In the genomic region with DNA sequence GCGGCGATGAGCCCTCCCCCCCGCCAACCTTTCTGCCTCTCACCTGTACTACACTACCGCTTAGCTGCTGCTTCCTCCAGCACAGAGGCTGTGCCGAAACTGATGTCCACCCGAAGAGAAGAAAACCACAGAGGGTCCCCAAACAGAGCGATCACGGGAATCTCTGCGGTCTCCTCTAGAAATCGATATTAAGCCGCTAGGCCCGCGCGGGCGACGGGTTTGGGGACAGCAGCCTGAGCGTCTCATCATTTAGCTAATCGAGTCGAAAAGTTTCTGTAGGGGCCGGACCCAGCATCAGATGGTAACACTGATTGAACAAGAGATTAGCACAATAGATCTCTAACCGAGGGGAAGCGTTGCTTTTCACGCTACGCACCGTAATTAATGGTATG, we compare ENCODE assay signal across 12 mouse cellular contexts. TPM values are rescaled to one million over a fixed set of nuclear protein-coding genes. Genes with fewer than 3 reads are reported as not detected.
DNase-seq lines count a peak whose midpoint lies in the region; ATAC-seq lines count a peak whose summit lies in the region.
"Had no signal": no experiment of that assay in that cellular context is flagged by ENCODE, and none has a peak within 500 bp of the region (broad histone marks: within the 10 kb centered on the region; RNA-seq: fewer than 3 reads in every experiment).

No protein-coding gene starts in this region.

- DNase-seq in intestine, embryonic 14.5 days (ENCODE audit: low spot score) = no peak
- peak; percentile 6 for DNase-seq in ovary, postnatal 36 days (ENCODE audit: low spot score)
- no peak for DNase-seq in ovary, postnatal 10 days (ENCODE audit: low spot score)
- DNase-seq in embryonic facial prominence, embryonic 11.5 days (ENCODE audit: low spot score) = peak; percentile 20
- no peak for DNase-seq in adrenal gland, postnatal 25 days
- no peak for DNase-seq in gastrocnemius, postnatal 4 days (ENCODE audit: low spot score in 2 of 2)
- DNase-seq: kidney, postnatal 36 days; lung, postnatal 36 days; thymus, postnatal 14 days had no signal

- no peaks in the 10 kb centered on the region for H3K9me3 ChIP-seq in intestine, embryonic 14.5 days (ENCODE audit: control insufficient read depth, low read length)
- no peaks in the 10 kb centered on the region for H3K9me3 ChIP-seq in intestine, embryonic 16.5 days (ENCODE audit: control insufficient read depth, low read length)
- H3K9me3 ChIP-seq in embryonic facial prominence, embryonic 11.5 days (replicated peaks; ENCODE audit: control insufficient read depth, low read length) = no peaks in the 10 kb centered on the region
- no peaks in the 10 kb centered on the region for H3K9me3 ChIP-seq in neural tube, embryonic 13.5 days

- ATAC-seq in intestine, embryonic 14.5 days (replicated peaks; ENCODE audit: low FRiP score, low TSS enrichment, low read depth) = no peak
- ATAC-seq in intestine, embryonic 16.5 days = no peak
- ATAC-seq in embryonic facial prominence, embryonic 11.5 days (replicated peaks; ENCODE audit: insufficient number of reproducible peaks, low FRiP score, low TSS enrichment, low read depth) = no peak
- ATAC-seq in neural tube, embryonic 13.5 days (ENCODE audit: low read depth) = no peak

- H3K4me3 ChIP-seq in intestine, embryonic 14.5 days (ENCODE audit: low read depth, low read length) = peak overlapping the region; percentile 15; the same call in 1 of the 2 replicates
- no peak overlapping the region; the same call in 1 of the 2 replicates for H3K4me3 ChIP-seq in intestine, embryonic 16.5 days (ENCODE audit: low read length)
- no peak overlapping the region for H3K4me3 ChIP-seq in embryonic facial prominence, embryonic 11.5 days (ENCODE audit: low read depth, low read length)
- H3K4me3 ChIP-seq in neural tube, embryonic 13.5 days = peak overlapping the region; percentile 45

- H3K36me3 ChIP-seq in intestine, embryonic 14.5 days (ENCODE audit: control insufficient read depth, insufficient read depth, low read length) = no peaks in the 10 kb centered on the region
- no peaks in the 10 kb centered on the region for H3K36me3 ChIP-seq in intestine, embryonic 16.5 days (ENCODE audit: control insufficient read depth, insufficient read depth, low read length)
- no peaks in the 10 kb centered on the region for H3K36me3 ChIP-seq in embryonic facial prominence, embryonic 11.5 days (replicated peaks; ENCODE audit: control insufficient read depth, insufficient read depth, low read depth, low read length)
- H3K36me3 ChIP-seq in neural tube, embryonic 13.5 days = no peaks in the 10 kb centered on the region

- no peak overlapping the region for H3K27ac ChIP-seq in intestine, embryonic 14.5 days (ENCODE audit: low read depth)
- H3K27ac ChIP-seq in intestine, embryonic 16.5 days (ENCODE audit: low read length) = no peak overlapping the region
- no peak overlapping the region for H3K27ac ChIP-seq in embryonic facial prominence, embryonic 11.5 days (replicated peaks; ENCODE audit: low read depth, low read length)
- peak overlapping the region; percentile 68 for H3K27ac ChIP-seq in neural tube, embryonic 13.5 days (replicated peaks)

- peaks cover 100% of the 10 kb centered on the region for H3K27me3 ChIP-seq in intestine, embryonic 14.5 days (replicated peaks; ENCODE audit: control insufficient read depth, insufficient read depth, low read length)
- peaks cover 95% of the 10 kb centered on the region for H3K27me3 ChIP-seq in intestine, embryonic 16.5 days (replicated peaks; ENCODE audit: control insufficient read depth, insufficient read depth, low read length)
- H3K27me3 ChIP-seq in embryonic facial prominence, embryonic 11.5 days (ENCODE audit: control insufficient read depth, insufficient read depth, low read length) = peaks cover 81% of the 10 kb centered on the region
- H3K27me3 ChIP-seq in neural tube, embryonic 13.5 days = peaks cover 99% of the 10 kb centered on the region

- peak overlapping the region; percentile 15; the same call in 1 of the 2 replicates for H3K4me2 ChIP-seq in intestine, embryonic 14.5 days (ENCODE audit: low read length)
- H3K4me2 ChIP-seq in intestine, embryonic 16.5 days (ENCODE audit: low read depth, low read length) = no peak overlapping the region
- H3K4me2 ChIP-seq in embryonic facial prominence, embryonic 11.5 days (ENCODE audit: low read depth, low read length) = no peak overlapping the region
- peak overlapping the region; percentile 47 for H3K4me2 ChIP-seq in neural tube, embryonic 13.5 days

- no peak overlapping the region for H3K9ac ChIP-seq in intestine, embryonic 14.5 days (ENCODE audit: low read length)
- H3K9ac ChIP-seq in intestine, embryonic 16.5 days (ENCODE audit: low read depth, low read length) = no peak overlapping the region
- no peak overlapping the region for H3K9ac ChIP-seq in embryonic facial prominence, embryonic 11.5 days (replicated peaks; ENCODE audit: low read length)
- peak overlapping the region; percentile 54 for H3K9ac ChIP-seq in neural tube, embryonic 13.5 days

- H3K4me1 ChIP-seq in intestine, embryonic 14.5 days (replicated peaks; ENCODE audit: control insufficient read depth, insufficient read depth, low read length) = no peaks in the 10 kb centered on the region; the same call in 1 of the 2 replicates
- peaks cover 23% of the 10 kb centered on the region for H3K4me1 ChIP-seq in intestine, embryonic 16.5 days (ENCODE audit: control insufficient read depth, insufficient read depth, low read length)
- no peaks in the 10 kb centered on the region; the same call in 1 of the 2 replicates for H3K4me1 ChIP-seq in embryonic facial prominence, embryonic 11.5 days (ENCODE audit: control insufficient read depth, insufficient read depth, low read length)
- peaks cover 32% of the 10 kb centered on the region for H3K4me1 ChIP-seq in neural tube, embryonic 13.5 days (replicated peaks)

- WGBS in intestine, embryonic 14.5 days = 1% methylated on average over 25 of the region's 25 CpGs
- under 1% methylated on average over 25 of the region's 25 CpGs for WGBS in intestine, embryonic 16.5 days
- WGBS in embryonic facial prominence, embryonic 11.5 days = under 1% methylated on average over 25 of the region's 25 CpGs
- WGBS in neural tube, embryonic 13.5 days = under 1% methylated on average over 25 of the region's 25 CpGs

RNA-seq across cellular contexts. Expression of a gene that starts 2.9 kb away (rescaled TPM):
- polyA plus RNA-seq in intestine, embryonic 14.5 days (2014; fragmentation: Nextera tagmentation; extraction: Ambion mirVana) = 1.3 and 1.4 TPM in 2 replicates
- 0.40 and 0.50 TPM in 2 replicates for polyA plus RNA-seq in intestine, embryonic 16.5 days (2015; fragmentation: Nextera tagmentation; extraction: Ambion mirVana)
- polyA plus RNA-seq in embryonic facial prominence, embryonic 11.5 days (2014; fragmentation: Nextera tagmentation; extraction: Ambion mirVana) = 1.0 and 1.7 TPM in 2 replicates
- polyA plus RNA-seq in neural tube, embryonic 13.5 days (2015; fragmentation: Nextera tagmentation; extraction: Ambion mirVana) = 3.7 and 3.8 TPM in 2 replicates
- 0.49 and 1.0 TPM in 2 replicates for total RNA-seq in adrenal gland, postnatal 25 days (2021)
- total RNA-seq in gastrocnemius, postnatal 4 days (2021) = 10 to 100 TPM in 1 of 2 experiments, 1 to 10 TPM in 1; 9.9 to 11.5 TPM
- total RNA-seq: left cerebral cortex, postnatal 10 days had no signal

Comparison
In these comparisons a context has a peak if more than half of its experiments do, and no peak if none do; other contexts are left out.
1. DNase-seq: peak in ovary, postnatal 36 days (single experiment) and embryonic facial prominence, embryonic 11.5 days (single experiment); none in intestine, embryonic 14.5 days (single experiment), ovary, postnatal 10 days (single experiment), adrenal gland, postnatal 25 days (single experiment) and gastrocnemius, postnatal 4 days (0 of 2).
2. H3K4me2 ChIP-seq: peak in intestine, embryonic 14.5 days (single experiment) and neural tube, embryonic 13.5 days (single experiment); none in intestine, embryonic 16.5 days (single experiment) and embryonic facial prominence, embryonic 11.5 days (single experiment).
3. H3K4me3 ChIP-seq: peak in intestine, embryonic 14.5 days (single experiment) and neural tube, embryonic 13.5 days (single experiment); none in intestine, embryonic 16.5 days (single experiment) and embryonic facial prominence, embryonic 11.5 days (single experiment).